Mouse (Mus musculus) thymus, postnatal 36 days (tissue): ENCODE data around the gene Mettl13.

ENCODE experiments used
- DNase-seq, 2 experiments: peaks; one replicate each; pipeline ENCODE4 v3.0.0; 2022; ENCODE audit warnings: mixed read lengths in 2 of 2

Mettl13 gene

GRCm38 (mm10) chr1:162548016-162548916, at the start of gene Mettl13:
Mettl13 (minus strand) TSS chr1:162548551.
- peak; percentile 83 to 90 for DNase-seq

DNA sequence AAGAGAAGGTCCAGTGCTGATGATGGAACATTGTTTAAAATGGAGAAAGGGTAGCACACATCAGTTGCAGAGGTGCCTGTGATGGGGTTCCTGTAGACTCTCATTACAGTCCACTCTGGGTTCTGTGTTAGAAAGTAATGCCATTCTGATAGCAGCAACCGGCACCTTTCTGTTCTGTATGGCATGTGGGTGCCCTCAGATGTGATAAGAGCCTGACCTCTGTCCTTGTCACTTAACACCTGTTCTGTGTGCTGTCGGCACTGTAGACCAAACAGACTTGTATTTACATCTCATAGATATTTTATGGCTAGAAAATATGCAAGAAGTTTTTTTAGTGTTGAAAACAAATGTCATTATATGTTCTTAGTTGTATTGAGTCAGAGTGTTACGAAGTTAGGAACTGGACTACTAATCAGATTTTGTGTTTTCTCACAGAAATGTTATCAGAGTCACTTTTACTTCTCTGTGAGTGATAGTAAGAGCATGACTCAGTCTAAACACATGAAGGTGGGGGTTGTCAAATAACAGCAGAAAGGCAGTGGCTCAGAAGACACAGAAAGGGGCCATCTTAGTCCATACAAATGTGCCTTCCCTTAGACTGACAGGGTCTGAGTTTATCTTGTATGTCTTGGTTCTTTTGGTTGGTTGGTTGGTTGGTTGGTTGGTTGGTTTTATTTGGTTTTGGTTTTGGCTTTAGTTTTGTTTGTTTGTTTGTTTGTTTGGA, 49.2 kb upstream of the Mettl13 start:
- no peak for DNase-seq

GRCm38 (mm10) chr1:162590415-162590997, 42.2 kb upstream of the Mettl13 start:
- DNase-seq, result no peak

GRCm38 (mm10) chr1:162589443-162589842, 41.1 kb upstream of the Mettl13 start:
- no peak for DNase-seq

GRCm38 (mm10) chr1:162588606-162589005, 40.3 kb upstream of the Mettl13 start:
- no peak for DNase-seq

- DNase-seq, result no peak
These were observed 37.9 kb upstream of the Mettl13 start for GRCm38 (mm10) chr1:162586282-162586681.

DNA sequence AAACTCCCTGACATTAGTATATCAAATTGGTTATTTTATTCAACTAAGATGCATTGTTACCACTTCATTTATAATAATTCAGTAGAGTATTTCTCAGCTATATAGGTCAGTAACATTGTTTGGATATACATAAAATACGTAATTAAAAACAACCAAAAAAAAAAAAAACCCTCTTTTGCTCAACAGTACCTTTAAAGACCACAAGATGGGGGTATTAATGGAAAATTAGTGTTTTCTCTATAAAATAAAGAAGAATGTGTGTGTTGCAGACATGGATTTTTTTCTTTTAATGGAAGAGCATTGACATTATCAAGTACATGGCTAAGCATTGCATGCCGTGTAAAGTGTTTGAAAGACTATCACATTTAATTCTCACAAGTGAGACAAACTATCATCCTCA, 34.5 kb upstream of the Mettl13 start:
- no peak for DNase-seq

- no peak for DNase-seq
These were observed 26.7 kb upstream of the Mettl13 start for GRCm38 (mm10) chr1:162575098-162575497.

DNA sequence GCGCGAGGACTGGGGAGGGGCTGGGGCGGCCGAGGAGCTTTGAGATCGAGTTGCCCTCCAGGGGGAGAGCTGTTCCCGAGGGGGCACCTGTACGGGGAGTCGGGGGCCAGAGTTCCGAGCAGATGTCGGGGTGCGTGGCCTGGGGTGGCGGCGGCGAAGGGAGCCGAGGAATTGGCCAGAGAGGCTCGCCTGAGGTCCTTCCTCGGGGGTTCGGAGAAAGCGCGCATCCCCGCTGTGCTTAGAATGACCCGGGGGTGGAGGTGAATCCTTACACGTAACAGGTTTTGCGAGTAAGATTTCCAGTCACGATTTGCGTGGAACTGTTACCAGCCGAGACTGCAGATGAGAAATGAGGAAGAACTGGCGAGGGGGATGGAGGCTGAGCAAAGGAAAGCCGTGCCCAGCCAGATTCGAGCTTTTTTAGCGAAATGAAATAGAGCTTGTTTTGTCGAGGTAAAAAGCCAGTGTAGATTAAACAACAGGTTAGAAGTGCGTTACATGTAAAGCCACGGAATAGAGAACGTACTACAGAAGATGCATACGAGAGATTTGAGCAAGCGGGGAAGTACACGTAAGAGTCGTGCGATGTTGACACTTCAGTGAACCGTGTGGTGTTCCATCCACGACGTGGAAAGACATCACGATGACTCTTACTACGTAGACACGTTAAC, 22.7 kb upstream of the Mettl13 start:
- no peak for DNase-seq

DNA sequence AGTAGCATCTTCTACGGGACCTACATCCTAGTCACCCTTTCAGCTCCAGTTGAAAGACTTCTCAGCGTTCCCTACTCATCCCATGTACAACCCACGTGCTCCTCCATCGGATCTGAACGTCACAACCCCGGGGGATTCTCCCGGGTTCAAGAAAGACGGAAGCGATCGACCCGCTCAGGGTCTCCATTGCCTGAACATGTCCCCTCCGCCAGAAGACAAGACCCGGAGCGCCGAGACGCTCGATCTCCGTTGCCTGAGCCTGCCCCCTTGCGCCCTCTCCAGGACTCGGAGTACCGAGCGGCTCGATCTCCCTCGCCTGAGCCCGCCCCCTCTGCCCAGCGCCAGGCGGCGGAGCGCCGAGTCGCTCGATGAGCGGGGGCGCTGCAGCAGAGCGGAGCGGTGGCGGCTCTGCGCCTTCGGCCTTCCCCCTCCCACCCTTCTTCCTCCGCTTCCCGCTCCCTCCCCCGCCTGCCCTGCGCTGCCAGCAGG, 22.0 kb upstream of the Mettl13 start, which contains the start of gene Vamp4:
Vamp4 (plus strand) TSS at position 256 of the 489 bp plus-strand sequence.
- peak; percentile 96 for DNase-seq

DNA sequence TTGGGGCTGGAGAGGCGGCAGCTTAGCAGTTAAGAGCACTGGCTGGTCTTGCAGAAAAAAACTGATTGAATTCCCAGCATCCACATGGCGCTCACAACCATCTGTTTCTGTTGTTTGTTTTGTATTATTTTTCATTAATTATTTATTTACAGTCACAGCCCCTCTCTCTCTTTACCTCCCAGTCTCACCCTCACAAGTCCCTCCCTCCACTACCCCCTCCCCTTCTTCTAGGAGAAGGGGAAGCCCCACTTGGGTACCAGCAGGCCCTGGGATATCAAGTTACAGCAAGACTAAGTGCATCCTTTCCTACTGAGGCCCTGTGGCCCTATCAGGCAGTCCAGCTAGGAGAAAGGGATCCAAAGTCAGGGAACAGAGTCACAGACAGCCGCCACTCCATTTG, 19.0 kb upstream of the Mettl13 start:
- no peak for DNase-seq

GRCm38 (mm10) chr1:162564992-162565391, 16.6 kb upstream of the Mettl13 start:
- DNase-seq, result no peak

DNA sequence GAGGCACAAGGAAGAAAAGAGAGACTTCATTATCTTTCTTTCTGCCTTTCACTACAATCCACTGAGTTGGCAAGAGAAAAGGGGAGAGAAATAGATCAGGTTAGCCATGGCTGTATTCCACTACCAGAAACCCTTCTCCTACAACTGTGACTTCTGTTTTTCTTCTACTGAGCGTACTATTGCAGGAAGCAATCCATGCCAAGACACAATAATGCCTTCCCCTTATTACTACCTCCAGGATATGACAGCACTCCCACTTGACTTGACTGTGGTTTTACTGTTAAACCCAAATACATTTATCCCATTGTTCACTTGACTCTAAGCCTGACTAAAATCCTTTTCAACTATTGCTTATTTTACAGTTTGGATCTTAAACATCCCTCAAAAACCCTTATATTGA, 14.9 kb upstream of the Mettl13 start:
- no peak for DNase-seq

DNA sequence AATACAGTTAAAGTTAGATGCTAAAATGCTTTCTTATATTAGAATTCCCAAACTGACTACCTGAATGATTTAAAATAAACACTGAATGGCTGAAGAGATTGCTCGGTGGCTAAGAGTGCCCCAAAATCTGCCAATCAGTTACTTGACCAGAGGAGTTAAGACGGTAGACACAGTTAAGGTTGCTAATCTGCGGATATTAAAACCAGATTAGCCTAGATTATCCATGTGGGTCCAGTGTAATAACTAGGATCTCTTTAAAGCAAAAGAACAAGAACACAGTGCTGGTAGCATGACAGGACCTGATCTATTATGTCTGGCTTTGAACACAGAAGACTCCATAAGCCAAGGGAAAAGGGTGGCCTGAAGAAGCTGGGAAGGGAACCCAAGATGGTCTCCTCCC, 5.8 kb upstream of the Mettl13 start:
- DNase-seq, result no peak

GRCm38 (mm10) chr1:162552956-162553355, 4.6 kb upstream of the Mettl13 start:
- no peak for DNase-seq

DNA sequence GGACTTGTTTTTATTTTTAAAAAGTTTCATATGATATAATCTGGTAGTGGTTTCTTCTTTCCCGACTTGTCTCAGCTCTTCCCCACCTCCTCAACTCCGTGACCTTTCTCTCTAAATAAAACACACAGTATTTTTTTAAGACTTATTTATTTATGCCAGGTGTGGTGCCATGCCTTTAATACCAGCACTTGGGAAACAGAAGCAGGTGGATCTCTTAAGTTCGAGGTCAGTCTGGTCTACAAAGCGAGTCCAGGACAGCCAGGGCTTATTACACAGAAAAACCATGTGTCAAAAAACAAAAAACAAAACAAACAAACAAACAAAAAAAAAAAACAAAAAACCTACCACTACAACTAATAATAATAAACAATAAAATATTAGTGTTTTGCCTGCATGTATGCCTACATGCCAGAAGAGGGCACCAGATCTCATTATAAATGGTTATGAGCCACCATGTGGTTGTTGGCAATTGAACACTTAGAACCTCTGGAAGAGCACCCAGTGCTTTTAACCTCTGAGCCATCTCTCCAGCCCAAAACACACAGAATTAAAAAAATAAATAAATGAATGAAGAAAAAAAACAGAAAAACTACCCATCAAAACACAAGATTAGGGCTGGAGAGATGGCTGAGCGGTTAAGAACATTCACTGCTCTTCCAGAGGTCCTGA, 1.4 kb upstream of the Mettl13 start:
- no peak for DNase-seq

DNA sequence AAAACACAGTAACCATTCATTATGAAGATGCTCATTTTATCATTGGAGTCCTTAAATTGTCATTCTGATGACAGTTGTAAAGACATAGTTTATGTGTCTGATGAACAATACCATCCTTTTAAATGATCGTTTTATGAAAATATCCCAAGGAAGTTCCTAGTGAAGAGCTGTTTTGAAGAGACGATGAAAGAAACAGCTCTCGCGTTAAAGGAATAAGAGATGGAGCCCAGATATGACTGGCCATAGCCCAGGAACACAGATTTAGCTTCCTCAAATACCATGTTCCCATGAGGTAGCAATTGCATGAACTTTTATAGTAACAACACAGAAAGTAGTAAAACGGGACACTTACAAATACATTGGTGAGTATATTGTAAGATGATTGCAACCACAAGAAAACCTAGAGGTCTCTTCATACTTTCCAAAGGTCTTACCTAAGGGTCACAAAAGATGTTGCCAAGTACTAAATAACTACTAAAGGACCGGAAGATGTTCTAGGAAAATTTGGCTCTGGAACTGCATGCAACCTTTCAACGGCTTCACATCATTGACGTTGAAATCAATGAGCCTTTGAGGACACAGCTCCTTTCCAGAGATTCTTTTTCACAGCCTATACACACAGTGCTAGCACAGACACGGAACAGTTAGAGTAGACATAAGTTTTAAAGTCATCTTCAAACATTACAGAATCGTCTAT, 714 bp upstream of the Mettl13 start:
- DNase-seq, result no peak

DNA sequence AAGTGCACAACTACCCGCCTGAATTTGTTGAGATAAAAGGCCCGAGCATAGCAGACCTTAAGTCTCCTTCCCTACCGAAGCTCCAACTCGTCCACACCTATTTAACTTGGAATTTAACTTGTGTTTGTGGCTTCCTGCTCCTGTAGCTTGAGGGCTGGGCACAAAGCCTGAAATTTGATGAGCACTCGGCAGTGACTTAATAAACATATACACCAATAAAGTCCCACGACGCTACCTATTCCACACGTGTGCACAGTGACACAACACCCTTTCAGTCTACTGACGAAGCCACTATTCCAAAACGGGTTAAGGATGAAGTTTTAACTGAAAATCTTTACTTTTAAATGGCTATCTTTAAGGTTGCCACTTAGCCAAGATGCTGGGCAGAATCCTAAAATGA, 744 bp downstream of the Mettl13 start:
- no peak for DNase-seq

DNA sequence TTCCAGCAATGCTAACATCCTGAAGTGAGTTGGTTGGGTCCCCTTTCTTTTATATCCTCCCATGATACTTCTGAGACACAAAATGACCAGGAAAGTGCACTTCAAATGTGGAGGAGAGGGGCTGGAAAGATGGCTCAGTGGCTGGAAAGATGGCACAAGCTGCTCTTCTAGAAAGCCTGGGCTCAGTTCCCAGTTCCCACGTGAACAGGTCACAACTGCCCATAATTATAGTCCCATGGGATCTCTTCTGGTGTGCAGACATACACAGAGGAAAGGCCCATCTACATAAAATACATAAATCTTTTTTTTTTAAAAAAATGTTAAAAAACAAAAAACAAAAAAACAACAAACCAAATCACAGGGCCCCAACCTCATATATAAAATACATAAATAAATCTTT, 5.1 kb downstream of the Mettl13 start:
- DNase-seq, result no peak

- DNase-seq, result no peak
These were observed 14.4 kb downstream of the Mettl13 start for GRCm38 (mm10) chr1:162533766-162534560.

DNA sequence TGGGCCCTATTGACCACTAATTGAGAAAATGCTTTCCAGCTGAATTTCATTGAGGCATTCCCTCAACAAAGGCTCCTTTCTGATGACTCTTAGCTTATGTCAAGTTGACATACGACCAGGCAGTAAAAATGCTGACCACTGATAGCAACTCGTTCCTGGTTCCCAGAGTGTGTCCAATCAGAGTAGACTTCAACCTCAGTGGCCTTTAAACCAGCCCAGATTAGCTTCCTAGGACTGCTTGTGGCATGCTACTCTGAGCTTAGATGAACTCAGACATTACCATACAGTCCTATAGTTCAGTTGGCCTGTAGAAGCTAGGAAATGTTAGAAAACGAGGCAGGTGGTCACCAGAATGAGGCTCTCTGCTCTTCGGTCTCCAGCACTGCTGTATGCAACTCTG, 16.0 kb downstream of the Mettl13 start:
- DNase-seq, result no peak
